Mouse (Mus musculus) stomach, embryonic 14.5 days (tissue): Measurements from ENCODE around the gene Adamts4. TPM values are rescaled to one million over a fixed set of nuclear protein-coding genes. Genes with fewer than 3 reads are reported as not detected.

Experiments used
- ATAC-seq: fragments of 200-750 bp; cut with Nextera tagmentation; 2 replicates; pipeline ENCODE4 v1.8.0; 2017; ENCODE audit warnings: low read depth, moderate TSS enrichment; ENCODE audit not compliant: insufficient number of reproducible peaks, insufficient read depth, low FRiP score
- H3K27ac ChIP-seq: fragments of 300-500 bp; sonication (generic); 2 replicates; pipeline ENCODE4 v1.5.1; 2014; ENCODE audit warnings: mild to moderate bottlenecking, low read length, moderate library complexity, mixed read lengths
- H3K27me3 ChIP-seq: fragments of 300-500 bp; sonication (generic); 2 replicates; pipeline ENCODE4 v1.6.1; 2014; ENCODE audit warnings: low read length, control low read depth, mixed read lengths; ENCODE audit not compliant: control insufficient read depth, insufficient read depth
- H3K36me3 ChIP-seq: fragments of 300-500 bp; sonication (generic); 2 replicates; pipeline ENCODE4 v1.6.1; 2014; ENCODE audit warnings: mild to moderate bottlenecking, control low read depth, low read length, moderate library complexity, mixed read lengths; ENCODE audit not compliant: control insufficient read depth, insufficient read depth
- H3K4me1 ChIP-seq: fragments of 300-500 bp; sonication (generic); 2 replicates; pipeline ENCODE4 v1.6.1; 2014; ENCODE audit warnings: low read length, control low read depth, mixed read lengths; ENCODE audit not compliant: control insufficient read depth, insufficient read depth
- H3K4me2 ChIP-seq: fragments of 300-500 bp; sonication (generic); replicated peaks from 2 replicates; pipeline ENCODE4 v1.6.1; 2014; ENCODE audit warnings: low read depth, low read length, control low read depth
- H3K4me3 ChIP-seq: fragments of 300-500 bp; sonication (generic); 2 replicates; pipeline ENCODE4 v1.5.1; 2014; ENCODE audit warnings: low read depth, low read length, control low read depth
- H3K9ac ChIP-seq: fragments of 300-500 bp; sonication (generic); replicated peaks from 2 replicates; pipeline ENCODE4 v1.6.1; 2014; ENCODE audit warnings: low read depth, mild to moderate bottlenecking, control low read depth, low read length, moderate library complexity, mixed read lengths
- H3K9me3 ChIP-seq: fragments of 300-500 bp; sonication (generic); 2 replicates; pipeline ENCODE4 v1.6.1; 2016; ENCODE audit warnings: low read depth, low read length, control low read depth; ENCODE audit not compliant: control insufficient read depth
- WGBS: fragments of 180-500 bp; shearing (Covaris S2); extraction: QIAGEN DNeasy Blood & Tissue Kit; methylation state at CpG from one replicate; pipeline ENCODE4 v1.1.7; 2014; 5-methylcytosine and 5-hydroxymethylcytosine counted together
- polyA plus RNA-seq: library from polyadenylated mRNA; unstranded; fragments of >200 nt; fragmentation: Nextera tagmentation; extraction: Ambion mirVana; gene quantifications from 2 replicates; pipeline ENCODE4 v1.2.1, GENCODE M21; 2014

The Adamts4 gene
- polyA plus RNA-seq, 1 experiment from 2014 or later, result 5.3 TPM

- Histone ChIP-seq H3K9ac (no peak overlapping the region), H3K4me2 (no peak overlapping the region), H3K9me3 (no peaks in the 10 kb centered on the region), H3K27me3 (no peaks in the 10 kb centered on the region), H3K4me3 (no peak overlapping the region), H3K36me3 (peaks cover 9% of the 10 kb centered on the region), H3K4me1 (peaks cover 5% of the 10 kb centered on the region), H3K27ac (no peak overlapping the region)
- WGBS, result 88% methylated on average over 18 of the region's 18 CpGs
- no peak for ATAC-seq
Observed at GRCm38 (mm10) chr1:171216241-171216955, 33.8 kb upstream of the Adamts4 start.

- H3K27me3 ChIP-seq, result no peaks in the 10 kb centered on the region
- H3K9me3 ChIP-seq, result no peaks in the 10 kb centered on the region
- peaks cover 7% of the 10 kb centered on the region for H3K4me1 ChIP-seq
- peaks cover 9% of the 10 kb centered on the region for H3K36me3 ChIP-seq
- ATAC-seq, result no peak
- peak overlapping the region; percentile 88 for H3K4me2 ChIP-seq
- 6% methylated on average over 10 of the region's 10 CpGs for WGBS
- peak overlapping the region; percentile 52; the same call in 1 of the 2 replicates for H3K4me3 ChIP-seq
- H3K9ac ChIP-seq, result no peak overlapping the region
- no peak overlapping the region for H3K27ac ChIP-seq
Observed at GRCm38 (mm10) chr1:171220871-171221270, 29.4 kb upstream of the Adamts4 start.

GRCm38 (mm10) chr1:171221281-171222193 lies 28.7 kb upstream of the Adamts4 start:
- H3K9me3 ChIP-seq, result no peaks in the 10 kb centered on the region
- no peak overlapping the region; the same call in 1 of the 2 replicates for H3K27ac ChIP-seq
- H3K4me1 ChIP-seq, result peaks cover 7% of the 10 kb centered on the region
- H3K4me3 ChIP-seq, result peak overlapping the region; percentile 52
- peak overlapping the region; percentile 39; the same call in 1 of the 2 replicates for H3K9ac ChIP-seq
- no peaks in the 10 kb centered on the region for H3K27me3 ChIP-seq
- no peak for ATAC-seq
- peak overlapping the region; percentile 88 for H3K4me2 ChIP-seq
- 8% methylated on average over 22 of the region's 22 CpGs for WGBS
- H3K36me3 ChIP-seq, result peaks cover 9% of the 10 kb centered on the region

- peak; percentile 98 for ATAC-seq
- no peaks in the 10 kb centered on the region for H3K27me3 ChIP-seq
- peak within 1 kb of the TSS; percentile 85 for H3K27ac ChIP-seq
- peak within 1 kb of the TSS; percentile 52 for H3K4me3 ChIP-seq
- H3K9ac ChIP-seq, result peak within 1 kb of the TSS; percentile 39; the same call in 1 of the 2 replicates
- H3K4me1 ChIP-seq, result peaks cover 7% of the 10 kb centered on the region
- peak within 1 kb of the TSS; percentile 88 for H3K4me2 ChIP-seq
- no peaks in the 10 kb centered on the region for H3K9me3 ChIP-seq
- H3K36me3 ChIP-seq, result peaks cover 9% of the 10 kb centered on the region
- WGBS, result 1% methylated on average over 28 of the region's 28 CpGs
Observed at GRCm38 (mm10) chr1:171222238-171223155, 27.7 kb upstream of the Adamts4 start, which contains the start of gene Tomm40l. Gene Tomm40l, minus strand, starts transcription at chr1:171222514.

GRCm38 (mm10) chr1:171223168-171223567 lies 27.1 kb upstream of the Adamts4 start:
- H3K36me3 ChIP-seq, result peaks cover 9% of the 10 kb centered on the region
- WGBS, result 79% methylated on average over 6 of the region's 6 CpGs
- H3K9ac ChIP-seq, result no peak overlapping the region
- peak overlapping the region; percentile 42 for H3K4me2 ChIP-seq
- H3K4me1 ChIP-seq, result peaks cover 7% of the 10 kb centered on the region
- H3K27ac ChIP-seq, result peak overlapping the region; percentile 85
- no peaks in the 10 kb centered on the region for H3K27me3 ChIP-seq
- peak overlapping the region; percentile 28 for H3K4me3 ChIP-seq
- ATAC-seq, result no peak
- H3K9me3 ChIP-seq, result no peaks in the 10 kb centered on the region

- H3K36me3 ChIP-seq, result peaks cover 9% of the 10 kb centered on the region
- ATAC-seq, result no peak
- no peak overlapping the region for H3K4me2 ChIP-seq
- no peak overlapping the region for H3K27ac ChIP-seq
- no peak overlapping the region for H3K4me3 ChIP-seq
- 78% methylated on average over 2 of the region's 2 CpGs for WGBS
- no peaks in the 10 kb centered on the region for H3K27me3 ChIP-seq
- H3K4me1 ChIP-seq, result peaks cover 7% of the 10 kb centered on the region
- no peaks in the 10 kb centered on the region for H3K9me3 ChIP-seq
- no peak overlapping the region for H3K9ac ChIP-seq
Observed at GRCm38 (mm10) chr1:171223796-171224195, 26.4 kb upstream of the Adamts4 start.

- peaks cover 6% of the 10 kb centered on the region; the same call in 1 of the 2 replicates for H3K36me3 ChIP-seq
- WGBS, result 53% methylated on average over 5 of the region's 5 CpGs
- H3K4me2 ChIP-seq, result no peak within 1 kb of the TSS
- peaks cover 7% of the 10 kb centered on the region for H3K4me1 ChIP-seq
- H3K27me3 ChIP-seq, result no peaks in the 10 kb centered on the region
- no peak for ATAC-seq
- no peaks in the 10 kb centered on the region for H3K9me3 ChIP-seq
- H3K27ac ChIP-seq, result no peak within 1 kb of the TSS
- H3K9ac ChIP-seq, result no peak within 1 kb of the TSS
- H3K4me3 ChIP-seq, result no peak within 1 kb of the TSS
Observed at GRCm38 (mm10) chr1:171224857-171225256, 25.4 kb upstream of the Adamts4 start, which contains the start of gene Apoa2. Gene Apoa2, plus strand, starts transcription at chr1:171225054.
